Mouse (Mus musculus) hindbrain, embryonic 10.5 days (tissue): ENCODE results near the gene Lancl3. TPM values are rescaled to one million over a fixed set of nuclear protein-coding genes. Genes with fewer than 3 reads are reported as not detected.

Experiments used
- DNase-seq: peaks from one replicate; pipeline ENCODE4 v3.0.0-alpha.2; 2017; ENCODE audit warnings: low spot score
- H3K27ac ChIP-seq: fragments of 300-500 bp; sonication (generic); 2 replicates; pipeline ENCODE4 v1.5.1; 2016; ENCODE audit warnings: mild to moderate bottlenecking, moderate library complexity
- H3K27me3 ChIP-seq: fragments of 300-500 bp; sonication (generic); 2 replicates; pipeline ENCODE4 v1.6.1; 2016; ENCODE audit warnings: mild to moderate bottlenecking; ENCODE audit not compliant: poor library complexity, insufficient read depth, severe bottlenecking
- H3K36me3 ChIP-seq: fragments of 300-500 bp; sonication (generic); 2 replicates; pipeline ENCODE4 v1.6.1; 2016; ENCODE audit warnings: mild to moderate bottlenecking, moderate library complexity
- H3K4me1 ChIP-seq: fragments of 300-500 bp; sonication (generic); replicated peaks from 2 replicates; pipeline ENCODE4 v1.6.1; 2016; ENCODE audit warnings: mild to moderate bottlenecking
- H3K4me3 ChIP-seq: fragments of 300-500 bp; sonication (generic); 2 replicates; pipeline ENCODE4 v1.5.1; 2016; ENCODE audit warnings: mild to moderate bottlenecking, moderate library complexity
- H3K9me3 ChIP-seq: fragments of 300-500 bp; sonication (generic); 2 replicates; pipeline ENCODE4 v1.6.1; 2016; ENCODE audit warnings: mild to moderate bottlenecking, moderate library complexity
- WGBS: fragments of 180-500 bp; shearing (Covaris S2); methylation state at CpG from one replicate; pipeline ENCODE4 v1.1.7; 2016; 5-methylcytosine and 5-hydroxymethylcytosine counted together
- polyA plus RNA-seq: library from polyadenylated mRNA; unstranded; fragments of >200 nt; fragmentation: Nextera tagmentation; extraction: Ambion mirVana; gene quantifications from 2 replicates; pipeline ENCODE4 v1.2.1, GENCODE M21; 2016

Lancl3 gene
- polyA plus RNA-seq, 1 experiment from 2014 or later, result 0.55 TPM

DNA sequence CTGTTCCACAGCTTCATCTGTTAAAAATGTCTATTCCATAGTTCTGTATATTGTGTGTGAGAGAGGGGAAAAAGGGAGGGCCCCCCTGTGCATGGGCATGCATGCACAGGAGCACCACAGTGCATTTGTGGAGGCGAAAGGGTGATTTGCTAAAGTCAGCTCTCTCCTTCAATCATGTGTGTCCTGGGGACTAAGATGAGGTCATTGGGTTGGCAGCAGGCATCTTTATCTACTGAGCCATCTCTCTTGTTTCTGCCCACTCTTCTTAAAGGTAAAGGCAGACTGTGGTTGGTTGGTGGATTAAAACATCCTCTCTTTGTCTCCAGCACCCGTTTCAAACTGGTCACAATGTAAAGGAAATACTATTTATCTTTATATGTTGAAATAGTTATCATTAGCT lies 27.4 kb downstream of the Lancl3 start:
- no peaks in the 10 kb centered on the region for H3K9me3 ChIP-seq
- DNase-seq, result no peak
- H3K36me3 ChIP-seq, result no peaks in the 10 kb centered on the region
- no peak overlapping the region for H3K27ac ChIP-seq
- H3K4me3 ChIP-seq, result no peak overlapping the region
- no peaks in the 10 kb centered on the region for H3K27me3 ChIP-seq
- H3K4me1 ChIP-seq, result no peaks in the 10 kb centered on the region
- 71% methylated on average over 2 of the region's 2 CpGs for WGBS

DNA sequence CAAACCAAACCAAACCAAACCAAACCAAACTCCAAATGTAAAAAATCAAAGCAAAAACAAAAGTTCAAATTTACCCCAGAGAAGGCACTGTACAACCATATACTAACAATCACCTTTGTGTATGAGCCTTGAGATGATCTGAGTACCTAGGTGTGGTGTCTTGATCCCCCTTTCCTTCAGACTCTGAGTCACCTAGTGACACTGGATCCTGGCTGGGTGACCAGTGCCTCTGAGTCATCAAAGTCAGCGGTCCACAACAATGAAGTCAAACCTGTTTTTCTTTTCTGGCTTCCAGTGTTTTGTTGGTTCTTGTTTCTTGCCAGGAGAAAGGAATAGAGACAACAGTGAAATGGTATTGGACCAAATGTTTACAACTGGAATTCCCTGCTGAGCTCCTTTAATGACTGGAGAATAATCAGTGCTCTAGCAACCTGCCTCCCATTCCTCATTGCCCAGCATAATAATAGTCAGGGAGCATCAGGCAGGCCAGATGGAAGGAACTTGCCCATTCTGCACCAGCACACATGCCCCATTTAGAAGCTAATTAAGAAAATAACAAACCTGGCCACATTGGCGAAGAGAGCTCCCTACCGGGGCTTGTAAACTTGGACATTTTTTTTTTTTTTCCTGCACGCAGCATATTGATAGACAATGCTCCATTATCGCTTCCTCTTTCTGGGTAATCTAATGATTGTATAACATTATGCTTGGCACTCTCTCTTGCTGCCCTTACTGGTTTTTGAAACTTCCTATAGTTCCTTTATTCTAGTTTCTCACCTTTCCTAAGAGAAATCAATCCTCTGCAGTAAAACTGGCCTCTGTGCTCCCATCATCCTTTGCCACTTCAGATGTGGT lies 41.3 kb downstream of the Lancl3 start:
- H3K4me3 ChIP-seq, result no peak overlapping the region
- H3K27me3 ChIP-seq, result no peaks in the 10 kb centered on the region
- H3K4me1 ChIP-seq, result 0 out of 2 replicates have a peak, but pooled peaks cover 3% of the 10 kb centered on the region
- no peak for DNase-seq
- H3K36me3 ChIP-seq, result no peaks in the 10 kb centered on the region
- H3K27ac ChIP-seq, result no peak overlapping the region
- WGBS, result 76% methylated on average over 5 of the region's 5 CpGs
- H3K9me3 ChIP-seq, result no peaks in the 10 kb centered on the region

DNA sequence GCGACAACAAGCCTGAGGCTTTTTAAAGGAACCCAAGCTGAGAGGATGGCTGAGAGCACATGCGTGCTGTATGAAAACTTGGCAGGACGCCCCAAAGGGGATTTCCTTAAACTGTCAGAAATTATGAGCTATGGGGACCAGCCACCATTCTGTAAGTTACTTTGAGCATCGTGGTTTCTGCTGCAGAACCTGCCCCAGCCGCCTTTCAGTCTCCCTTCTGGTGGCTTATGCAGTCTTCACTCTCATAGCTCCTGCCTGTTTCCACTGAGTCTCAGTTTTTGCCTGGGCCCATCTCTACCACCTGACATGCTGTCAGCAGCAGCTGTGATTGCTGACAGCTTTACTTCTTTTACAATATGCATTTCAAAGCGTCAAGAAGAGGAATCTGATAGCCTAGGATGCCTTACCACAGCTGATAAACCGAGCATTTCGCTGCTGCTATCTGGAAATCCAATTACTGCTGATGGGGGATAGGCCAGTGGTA lies 43.7 kb downstream of the Lancl3 start:
- Histone ChIP-seq H3K27ac (no peak overlapping the region), H3K4me3 (no peak overlapping the region), H3K9me3 (no peaks in the 10 kb centered on the region), H3K27me3 (no peaks in the 10 kb centered on the region), H3K4me1 (0 out of 2 replicates have a peak, but pooled peaks cover 3% of the 10 kb centered on the region), H3K36me3 (no peaks in the 10 kb centered on the region)
- WGBS, result 72% methylated on average over 8 of the region's 8 CpGs
- no peak for DNase-seq

DNA sequence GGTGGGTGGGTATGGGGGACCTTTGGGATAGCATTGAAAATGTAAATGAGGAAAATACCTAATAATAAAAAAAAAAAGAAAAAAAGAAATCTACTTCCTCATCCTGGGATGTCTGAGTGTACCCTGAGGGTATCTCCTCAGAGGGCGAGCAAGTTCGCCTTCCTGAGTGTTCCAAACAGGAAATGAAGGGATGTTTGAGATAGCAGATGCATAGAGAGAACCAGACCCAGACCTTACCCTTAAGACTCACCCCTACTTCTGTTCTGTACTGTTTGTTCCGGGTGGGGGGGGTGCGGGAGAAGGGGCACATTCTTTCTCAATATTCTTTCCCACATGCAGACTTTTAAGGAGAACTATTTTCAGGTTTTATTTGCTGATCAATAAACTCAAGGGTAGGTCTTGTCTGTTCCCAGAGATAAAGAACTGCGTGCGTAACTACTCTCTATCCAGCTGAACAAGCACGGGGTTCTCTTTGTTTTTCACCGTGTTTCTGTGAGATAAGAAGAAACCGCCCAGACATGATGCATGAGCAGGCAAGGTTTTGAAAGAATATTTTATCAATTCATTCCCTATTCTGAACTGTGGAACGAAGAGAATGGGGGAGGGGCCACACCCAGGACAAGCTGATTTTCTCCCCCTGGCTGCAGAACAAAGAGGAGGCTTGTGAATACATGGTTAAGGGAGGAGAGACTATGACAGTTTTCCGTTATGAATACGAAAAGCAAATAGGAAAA lies 45.1 kb downstream of the Lancl3 start:
- H3K27ac ChIP-seq, result peak overlapping the region; percentile 45; the same call in 1 of the 2 replicates
- 0 out of 2 replicates have a peak, but pooled peaks cover 3% of the 10 kb centered on the region for H3K4me1 ChIP-seq
- H3K36me3 ChIP-seq, result no peaks in the 10 kb centered on the region
- DNase-seq, result no peak
- H3K27me3 ChIP-seq, result no peaks in the 10 kb centered on the region
- no peaks in the 10 kb centered on the region for H3K9me3 ChIP-seq
- H3K4me3 ChIP-seq, result no peak overlapping the region
- WGBS, result 70% methylated on average over 12 of the region's 12 CpGs

DNA sequence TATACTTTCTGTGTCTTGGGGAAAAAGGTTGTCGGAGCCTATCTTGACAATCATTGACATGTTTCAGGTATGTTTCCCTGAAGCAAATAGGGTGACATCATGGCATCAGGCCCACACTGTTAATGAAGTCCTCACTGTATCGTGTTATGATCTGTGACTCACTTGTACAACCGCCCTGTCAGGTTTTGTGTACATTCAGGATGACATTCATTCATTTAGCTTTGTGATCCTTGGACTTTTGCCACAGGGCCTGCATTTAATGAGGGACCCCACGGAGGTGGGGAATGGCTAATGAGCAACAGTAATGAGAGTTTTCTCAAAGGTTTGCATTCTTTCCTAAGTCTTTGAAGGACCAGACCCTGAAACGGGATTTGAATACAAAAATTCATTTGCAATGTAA lies 49.2 kb downstream of the Lancl3 start:
- no peak overlapping the region for H3K4me3 ChIP-seq
- H3K27ac ChIP-seq, result no peak overlapping the region
- H3K36me3 ChIP-seq, result no peaks in the 10 kb centered on the region
- DNase-seq, result no peak
- no peaks in the 10 kb centered on the region for H3K27me3 ChIP-seq
- WGBS, result 69% methylated on average over 5 of the region's 5 CpGs
- no peaks in the 10 kb centered on the region for H3K9me3 ChIP-seq
- H3K4me1 ChIP-seq, result 0 out of 2 replicates have a peak, but pooled peaks cover 3% of the 10 kb centered on the region

DNA sequence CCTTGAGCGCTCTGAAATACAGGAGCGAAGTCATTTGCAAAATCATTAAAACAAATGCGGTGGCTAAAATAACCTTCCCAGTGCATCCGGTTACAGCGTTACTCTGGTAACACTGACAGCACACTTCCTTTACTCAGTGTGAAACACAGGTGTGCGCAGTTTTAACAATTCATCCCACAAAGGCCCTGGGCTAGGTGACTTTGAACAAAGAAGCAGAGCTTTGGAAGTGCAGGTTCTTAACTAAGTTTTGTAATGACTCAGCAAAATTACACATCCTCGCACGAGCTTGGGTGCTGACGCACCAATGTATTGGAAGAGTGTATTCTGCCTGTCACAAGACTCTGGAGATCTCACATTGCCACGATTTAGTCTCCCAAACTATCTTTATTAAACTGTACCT lies 54.3 kb downstream of the Lancl3 start:
- no peak overlapping the region for H3K4me3 ChIP-seq
- 82% methylated on average over 10 of the region's 10 CpGs for WGBS
- H3K4me1 ChIP-seq, result no peaks in the 10 kb centered on the region
- no peaks in the 10 kb centered on the region for H3K9me3 ChIP-seq
- no peaks in the 10 kb centered on the region for H3K27me3 ChIP-seq
- DNase-seq, result no peak
- H3K36me3 ChIP-seq, result no peaks in the 10 kb centered on the region
- no peak overlapping the region for H3K27ac ChIP-seq

DNA sequence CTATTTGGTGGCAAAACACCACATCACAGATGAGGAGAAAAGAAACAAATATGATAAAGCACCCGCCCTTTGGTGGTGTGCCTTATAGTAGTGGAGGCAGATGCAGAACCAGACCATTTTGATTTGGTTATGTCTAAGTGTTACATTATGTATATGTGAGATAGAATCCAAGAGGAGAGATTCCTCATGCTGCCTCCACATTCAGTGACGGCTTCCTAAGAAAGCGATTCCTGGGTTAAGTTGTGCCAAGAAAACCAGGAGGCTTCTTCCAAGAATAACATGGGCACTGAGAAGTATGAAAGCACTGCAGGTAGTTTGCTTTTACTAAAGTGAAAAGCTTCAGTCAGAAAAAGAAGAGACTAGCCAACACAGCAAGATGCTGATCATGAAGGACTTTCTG lies 55.2 kb downstream of the Lancl3 start:
- no peak for DNase-seq
- H3K4me1 ChIP-seq, result no peaks in the 10 kb centered on the region
- H3K27ac ChIP-seq, result no peak overlapping the region
- H3K36me3 ChIP-seq, result no peaks in the 10 kb centered on the region
- H3K27me3 ChIP-seq, result no peaks in the 10 kb centered on the region
- H3K9me3 ChIP-seq, result no peaks in the 10 kb centered on the region
- H3K4me3 ChIP-seq, result no peak overlapping the region
- 94% methylated on average over 3 of the region's 3 CpGs for WGBS

DNA sequence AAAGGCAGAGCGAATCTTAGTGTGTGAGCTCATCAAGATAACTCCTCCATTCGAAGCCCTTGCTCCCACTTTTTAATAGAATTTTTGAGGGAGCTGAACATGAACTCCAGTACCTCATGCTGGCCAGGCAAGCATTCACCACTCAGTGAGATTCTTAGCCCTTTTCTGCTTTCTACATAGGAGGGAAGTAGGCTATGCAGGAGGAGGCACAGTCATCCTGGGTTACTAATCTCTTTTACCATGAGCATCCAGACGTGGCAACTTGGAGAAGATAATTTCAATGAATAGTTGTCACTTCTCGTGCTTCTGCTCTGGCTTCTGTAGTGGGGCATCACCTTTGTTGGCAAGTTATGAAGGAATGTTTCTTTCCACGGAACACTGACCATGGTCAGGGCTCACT lies 57.1 kb downstream of the Lancl3 start, which contains the start of gene Gm14862:
Gm14862 (minus strand) TSS at position 134 of the 400 bp plus-strand sequence.
- WGBS, result 83% methylated on average over 5 of the region's 5 CpGs
- Histone ChIP-seq H3K4me3 (no peak within 1 kb of the TSS), H3K9me3 (no peaks in the 10 kb centered on the region), H3K27ac (no peak within 1 kb of the TSS), H3K4me1 (no peaks in the 10 kb centered on the region), H3K27me3 (no peaks in the 10 kb centered on the region), H3K36me3 (no peaks in the 10 kb centered on the region)
- no peak for DNase-seq

DNA sequence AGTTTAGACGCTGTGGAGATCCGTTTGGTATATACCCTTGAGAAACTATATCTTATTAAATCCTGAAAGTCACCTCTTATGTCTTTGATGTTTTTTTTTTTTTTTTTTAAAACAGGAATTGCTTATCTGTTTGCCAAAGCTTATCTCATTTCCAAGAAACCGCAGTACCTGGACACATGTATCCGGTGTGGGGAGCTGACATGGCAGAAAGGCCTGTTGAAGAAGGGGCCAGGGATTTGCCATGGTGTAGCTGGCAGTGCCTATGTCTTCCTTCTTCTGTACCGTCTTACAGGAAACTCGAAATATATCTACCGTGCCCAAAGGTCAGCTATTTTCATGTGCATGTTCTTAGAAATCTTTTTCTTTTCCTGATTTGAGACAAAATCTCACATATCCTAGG lies 58.1 kb downstream of the Lancl3 start:
- Histone ChIP-seq H3K4me1 (no peaks in the 10 kb centered on the region), H3K9me3 (no peaks in the 10 kb centered on the region), H3K27me3 (no peaks in the 10 kb centered on the region), H3K36me3 (no peaks in the 10 kb centered on the region), H3K27ac (no peak overlapping the region), H3K4me3 (no peak overlapping the region)
- no peak for DNase-seq
- 94% methylated on average over 7 of the region's 7 CpGs for WGBS

DNA sequence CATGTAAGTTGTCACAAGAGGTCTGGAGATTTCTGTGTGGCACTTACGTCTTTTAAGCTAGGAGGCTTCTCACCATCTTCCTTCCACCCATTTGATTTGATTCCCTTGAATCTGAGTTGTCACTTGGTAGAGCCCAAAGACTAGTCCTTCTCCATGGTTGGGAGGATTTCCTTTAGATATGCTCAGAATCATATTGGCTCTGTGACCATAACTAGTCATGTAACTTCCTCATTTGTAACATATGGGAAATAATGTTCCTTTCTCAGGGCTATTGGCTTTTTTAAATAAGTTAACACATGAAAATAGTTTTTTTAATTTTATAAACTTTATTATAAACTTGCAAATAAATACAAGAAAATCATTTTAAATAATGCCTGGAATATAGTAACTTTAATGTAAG lies 59.6 kb downstream of the Lancl3 start:
- WGBS, result 91% methylated on average over 1 of the region's 1 CpGs
- no peak for DNase-seq
- no peak overlapping the region for H3K27ac ChIP-seq
- H3K4me1 ChIP-seq, result no peaks in the 10 kb centered on the region
- H3K4me3 ChIP-seq, result no peak overlapping the region
- H3K9me3 ChIP-seq, result no peaks in the 10 kb centered on the region
- H3K36me3 ChIP-seq, result no peaks in the 10 kb centered on the region
- H3K27me3 ChIP-seq, result no peaks in the 10 kb centered on the region

DNA sequence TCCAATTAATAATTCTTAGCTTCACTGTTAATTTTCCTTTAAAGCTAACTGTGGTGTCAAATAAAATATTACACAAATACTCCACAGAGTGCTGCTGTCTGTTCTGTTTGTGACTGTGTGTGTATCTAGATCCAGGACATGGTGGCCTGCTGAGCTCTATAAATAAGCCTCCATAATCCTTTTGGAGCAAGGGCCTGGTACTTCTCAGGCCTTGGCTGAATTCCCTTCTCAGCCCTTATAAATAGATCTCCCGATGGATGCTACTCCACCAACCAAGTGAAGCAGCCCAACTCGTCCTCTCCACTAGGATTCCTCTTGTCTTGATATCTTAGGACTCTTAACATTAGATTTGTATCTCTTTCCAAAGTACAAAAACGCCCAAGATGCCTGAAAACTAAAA lies 71.4 kb downstream of the Lancl3 start:
- H3K9me3 ChIP-seq, result no peaks in the 10 kb centered on the region
- no peaks in the 10 kb centered on the region for H3K36me3 ChIP-seq
- H3K27me3 ChIP-seq, result no peaks in the 10 kb centered on the region
- WGBS, result 71% methylated on average over 3 of the region's 3 CpGs
- no peak overlapping the region for H3K27ac ChIP-seq
- H3K4me1 ChIP-seq, result no peaks in the 10 kb centered on the region
- no peak overlapping the region for H3K4me3 ChIP-seq
- no peak for DNase-seq

DNA sequence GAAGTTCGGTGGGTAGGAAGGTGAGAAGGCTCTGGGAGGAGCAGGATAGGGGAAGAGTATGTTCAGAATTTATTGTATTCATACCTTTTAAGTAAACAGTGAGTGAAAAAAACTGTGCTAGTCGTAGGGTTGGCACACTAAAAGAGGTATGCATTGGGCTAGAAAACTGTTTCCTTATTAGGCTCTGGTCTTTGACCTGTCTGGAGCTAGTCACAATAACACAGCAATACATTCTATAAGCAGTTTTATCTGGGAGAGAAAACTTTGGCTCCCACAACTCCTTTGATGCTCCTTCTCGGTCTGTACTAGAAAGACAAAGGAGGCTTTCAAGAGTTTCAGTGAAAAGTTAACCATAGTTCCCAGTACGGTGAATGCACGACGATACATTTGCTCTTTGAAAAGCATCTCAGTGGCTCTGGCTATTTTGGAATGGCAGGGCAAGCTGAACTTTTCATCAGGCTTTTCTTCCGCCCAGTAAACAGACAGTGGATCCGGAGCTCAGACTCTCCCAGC lies 72.3 kb downstream of the Lancl3 start:
- Histone ChIP-seq H3K27ac (peak overlapping the region; percentile 81; the same call in 1 of the 2 replicates), H3K9me3 (no peaks in the 10 kb centered on the region), H3K27me3 (no peaks in the 10 kb centered on the region), H3K4me3 (peak overlapping the region; percentile 62), H3K36me3 (no peaks in the 10 kb centered on the region), H3K4me1 (no peaks in the 10 kb centered on the region)
- WGBS, result 20% methylated on average over 8 of the region's 8 CpGs
- DNase-seq, result no peak
